Mouse (Mus musculus) adrenal gland, postnatal 14 days (tissue): ENCODE results near the gene Stat2. TPM values are rescaled to one million over a fixed set of nuclear protein-coding genes. Genes with fewer than 3 reads are reported as not detected.

Experiments
- DNase-seq: peaks from one replicate; pipeline ENCODE4 v3.0.0; 2021; ENCODE audit warnings: mixed read lengths
- long read RNA-seq, 2 experiments: library from polyadenylated mRNA; stranded (forward); transcript quantifications; one replicate each; pipeline ENCODE4 v2.0.0; 2021
- total RNA-seq: library from RNA; stranded (reverse); gene quantifications from 2 replicates; pipeline ENCODE4 v1.2.3, GENCODE M21; 2021

Stat2 gene
- total RNA-seq, result 22.0 and 25.3 TPM in 2 replicates
- long read RNA-seq, experiment 1, partial matches to known transcripts, result 2 of 6 reads
- long read RNA-seq, experiment 1, other reads (novel, unspliced or antisense), result 4 of 6 reads
- long read RNA-seq, experiment 2, partial matches to known transcripts, result 1 of 6 reads
- long read RNA-seq, experiment 2, other reads (novel, unspliced or antisense), result 5 of 6 reads

DNA sequence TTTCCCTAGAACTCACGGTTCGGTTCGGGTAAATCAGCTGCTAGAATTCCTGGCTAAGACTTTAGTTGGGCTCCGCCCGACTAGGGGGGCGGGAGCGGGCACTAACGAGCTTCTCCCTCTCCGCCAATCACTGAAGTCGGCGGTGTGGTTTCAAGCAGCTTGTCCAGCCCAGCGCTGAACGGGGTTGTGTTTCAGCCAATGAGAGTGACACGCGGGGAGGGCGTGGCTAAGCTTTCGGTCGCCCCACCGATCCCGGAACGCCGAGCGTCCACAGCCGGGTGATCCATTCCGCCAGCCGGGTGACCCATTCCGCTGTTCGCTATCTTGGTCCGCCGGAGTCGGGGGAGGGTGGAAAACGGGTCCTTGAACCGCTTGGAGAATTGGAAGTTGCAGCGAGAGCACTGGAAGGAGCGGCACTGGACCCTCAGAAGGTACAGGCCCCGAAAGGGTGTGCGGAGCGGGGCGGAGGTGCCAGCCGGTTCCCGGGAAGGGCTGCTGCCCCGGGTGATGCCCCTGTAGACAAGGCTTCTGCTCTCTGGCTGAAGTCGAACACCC lies at the start of gene Stat2:
TSS of gene Stat2 (plus strand) at position 273 of the 555 bp plus-strand sequence.
- peak; percentile 99 for DNase-seq

DNA sequence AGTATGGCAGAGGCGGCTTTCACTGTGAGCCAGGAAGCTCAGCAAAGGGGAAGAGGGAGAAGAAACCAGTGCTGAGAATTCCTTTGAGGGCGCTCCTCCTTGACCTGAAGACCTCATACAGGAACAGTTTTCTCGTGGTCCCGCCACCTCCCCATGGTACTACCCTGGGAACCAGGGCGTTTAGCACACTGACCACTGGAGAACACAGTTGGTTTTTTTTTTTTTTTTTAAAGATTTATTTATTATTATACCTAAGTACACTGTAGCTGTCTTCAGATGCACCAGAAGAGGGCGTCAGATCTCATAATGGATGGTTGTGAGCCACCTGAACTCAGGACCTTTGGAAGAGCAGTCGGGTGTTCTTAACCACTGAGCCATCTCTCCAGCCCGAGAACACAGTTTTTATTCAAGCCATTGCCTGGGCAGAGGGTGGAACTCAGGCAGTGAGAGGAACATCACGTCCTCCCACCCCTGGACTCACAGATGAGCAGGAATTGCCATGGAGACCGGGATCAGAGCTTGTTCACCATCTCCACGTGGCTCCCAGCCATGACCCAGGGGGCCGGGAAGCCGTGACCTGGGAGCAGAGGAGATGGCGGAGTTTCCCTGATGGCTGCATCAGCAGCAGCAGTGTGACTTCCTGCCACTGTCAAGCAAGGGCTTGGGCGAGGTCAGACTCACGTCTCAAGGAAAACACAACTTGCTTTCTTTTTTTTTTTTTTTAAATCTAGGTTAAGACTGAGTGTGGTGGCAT lies 48.6 kb upstream of the Stat2 start:
- peak; percentile 39 for DNase-seq

DNA sequence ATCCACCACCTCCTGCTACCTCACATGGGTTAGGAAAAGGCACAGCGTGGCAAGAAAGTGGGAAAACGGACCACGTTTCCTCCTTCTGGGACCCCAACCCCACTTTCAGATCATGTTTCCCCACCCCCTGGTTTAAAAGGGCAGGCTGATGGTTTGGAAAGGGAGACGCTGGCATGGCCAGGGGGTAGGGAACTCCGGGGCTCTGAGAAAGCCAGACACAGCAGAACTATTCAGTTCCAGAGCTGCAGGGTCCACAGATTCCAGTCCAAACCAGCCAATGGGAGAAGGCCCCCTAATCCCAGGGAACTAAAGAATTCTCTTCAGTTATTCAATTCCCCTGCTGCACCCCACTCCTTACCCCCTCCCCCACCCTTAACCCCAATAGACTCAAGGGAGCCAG lies 45.3 kb upstream of the Stat2 start:
- no peak for DNase-seq

DNA sequence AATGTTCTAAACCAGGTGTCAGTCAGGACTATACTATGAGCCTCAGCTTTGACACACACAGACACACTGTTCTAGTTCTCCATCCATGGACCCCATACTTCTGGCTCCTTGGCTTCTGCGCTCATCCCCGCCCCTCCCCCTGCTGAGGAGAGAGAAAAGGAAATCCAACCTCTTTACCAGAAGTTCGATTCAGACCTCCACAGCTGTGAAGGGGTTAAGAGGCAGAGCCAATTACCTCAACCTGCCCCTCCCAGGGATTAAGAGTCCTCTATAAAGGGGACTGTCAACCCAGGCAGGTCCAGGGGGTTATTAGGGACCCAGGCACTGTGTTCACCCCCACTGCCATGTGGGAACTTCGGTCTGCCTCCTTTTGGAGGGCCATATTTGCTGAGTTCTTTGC lies 44.8 kb upstream of the Stat2 start, which contains the start of gene Mip:
TSS of gene Mip (plus strand) at position 301 of the 400 bp plus-strand sequence.
- no peak for DNase-seq

DNA sequence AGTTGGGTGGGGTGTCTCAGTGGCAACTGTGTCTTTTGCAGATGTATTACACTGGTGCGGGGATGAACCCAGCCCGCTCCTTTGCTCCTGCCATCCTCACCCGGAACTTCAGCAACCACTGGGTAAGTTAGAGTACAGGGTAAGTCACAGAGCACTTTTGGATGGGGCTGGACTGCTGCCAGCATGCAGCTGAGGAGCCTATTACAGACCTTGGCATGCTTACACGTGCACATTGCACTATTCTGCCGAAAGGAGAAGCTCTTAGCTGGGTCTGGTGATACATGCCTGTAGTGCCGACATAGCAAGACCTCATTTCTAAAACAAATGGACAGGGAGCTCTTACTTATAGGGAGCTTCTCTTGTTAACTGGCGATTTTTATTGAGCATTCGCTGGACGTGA lies 42.8 kb upstream of the Stat2 start:
- no peak for DNase-seq

DNA sequence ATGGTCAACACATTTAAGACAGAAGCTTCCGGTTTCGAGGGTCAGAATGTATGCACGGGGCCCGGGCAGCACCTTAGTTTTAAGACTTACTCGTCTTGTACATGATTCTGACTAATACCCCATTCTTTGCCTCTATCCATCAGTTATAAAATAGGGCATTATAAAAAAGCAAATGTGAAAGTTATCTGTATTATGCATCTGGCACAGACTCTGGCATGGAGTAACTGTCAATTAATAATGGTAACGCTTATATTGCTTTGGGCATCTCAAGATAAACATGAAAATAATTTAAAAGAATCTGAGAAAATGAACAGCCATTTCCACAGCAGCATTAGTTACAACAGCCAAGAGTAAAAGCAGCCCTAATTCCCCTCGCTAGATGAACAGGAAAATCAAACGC lies 42.4 kb upstream of the Stat2 start:
- no peak for DNase-seq

DNA sequence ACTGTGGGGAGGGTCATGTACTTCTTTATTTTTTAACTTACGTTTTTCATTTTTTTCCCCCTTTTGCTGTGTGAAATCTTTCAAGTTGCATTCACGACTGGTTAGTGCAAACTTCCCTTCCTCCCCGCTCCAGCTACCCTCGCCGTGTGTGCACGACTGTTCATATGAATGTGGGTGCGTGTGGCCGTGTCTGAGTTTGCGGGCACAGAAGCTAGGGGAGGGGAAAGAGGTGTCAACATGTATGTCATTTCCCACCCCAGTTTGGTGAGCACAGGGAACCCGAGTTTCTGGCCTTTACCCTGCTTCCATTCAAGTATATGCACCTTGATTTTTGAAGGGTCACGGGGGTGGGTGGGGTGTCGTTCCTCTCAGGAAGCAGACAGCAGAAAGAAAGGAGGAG lies 39.8 kb upstream of the Stat2 start:
- no peak for DNase-seq

DNA sequence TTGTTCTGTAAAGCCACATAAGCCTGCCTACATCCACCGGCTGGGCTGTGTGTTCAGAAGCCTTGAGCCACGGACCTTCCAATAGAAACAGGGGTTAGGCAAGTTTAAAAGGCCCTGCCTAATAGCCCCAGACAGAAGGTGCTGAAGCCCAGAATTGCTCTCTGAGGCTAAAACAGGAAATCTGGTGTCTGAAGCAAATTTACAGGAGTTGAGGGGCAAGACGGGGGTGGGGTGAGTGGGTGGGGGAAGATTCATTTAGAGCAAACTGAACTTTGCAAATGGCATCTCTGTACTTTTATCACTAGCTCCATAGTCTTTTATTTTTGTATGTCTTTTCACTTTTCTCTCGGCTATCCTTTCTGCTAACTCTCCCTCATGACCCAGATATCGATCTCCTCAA lies 39.2 kb upstream of the Stat2 start:
- DNase-seq, result no peak

DNA sequence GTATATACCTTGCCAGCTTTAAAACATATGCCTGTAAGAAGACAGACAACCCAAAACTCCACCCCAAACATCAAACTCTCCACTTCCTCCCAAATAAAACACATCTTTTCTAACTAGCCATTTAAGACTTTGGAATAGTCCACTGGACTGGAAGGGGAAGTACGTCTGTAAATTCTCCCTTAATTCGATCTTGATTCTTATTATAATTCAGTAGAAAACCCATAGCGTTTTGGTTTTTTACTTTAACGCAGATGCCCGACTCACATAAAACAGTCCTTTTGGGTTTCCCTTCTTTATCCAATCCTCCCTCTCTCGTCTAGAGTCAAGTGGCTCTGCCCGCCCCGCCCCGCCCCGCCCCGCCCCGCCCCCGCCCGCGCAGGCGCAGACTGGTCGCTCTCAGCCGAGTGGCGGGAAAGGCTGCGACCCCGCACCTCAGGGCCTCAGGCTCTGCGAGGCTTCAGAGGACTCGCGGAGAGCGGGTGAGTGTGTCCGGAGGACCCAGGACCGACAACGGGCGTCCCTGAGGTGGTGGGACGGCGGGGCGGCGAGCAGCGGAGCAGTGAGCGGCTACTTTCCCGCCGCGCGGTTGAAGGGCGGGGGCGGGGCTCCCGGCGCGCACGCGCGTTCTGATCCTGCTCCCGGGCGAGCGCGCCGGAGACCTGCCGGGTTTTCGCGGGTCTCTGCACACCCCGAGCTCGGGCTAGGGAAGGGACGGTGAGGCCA lies 38.5 kb upstream of the Stat2 start, which contains the start of gene Timeless:
TSS of gene Timeless (plus strand) at position 369 of the 723 bp plus-strand sequence.
- peak; percentile 92 for DNase-seq

DNA sequence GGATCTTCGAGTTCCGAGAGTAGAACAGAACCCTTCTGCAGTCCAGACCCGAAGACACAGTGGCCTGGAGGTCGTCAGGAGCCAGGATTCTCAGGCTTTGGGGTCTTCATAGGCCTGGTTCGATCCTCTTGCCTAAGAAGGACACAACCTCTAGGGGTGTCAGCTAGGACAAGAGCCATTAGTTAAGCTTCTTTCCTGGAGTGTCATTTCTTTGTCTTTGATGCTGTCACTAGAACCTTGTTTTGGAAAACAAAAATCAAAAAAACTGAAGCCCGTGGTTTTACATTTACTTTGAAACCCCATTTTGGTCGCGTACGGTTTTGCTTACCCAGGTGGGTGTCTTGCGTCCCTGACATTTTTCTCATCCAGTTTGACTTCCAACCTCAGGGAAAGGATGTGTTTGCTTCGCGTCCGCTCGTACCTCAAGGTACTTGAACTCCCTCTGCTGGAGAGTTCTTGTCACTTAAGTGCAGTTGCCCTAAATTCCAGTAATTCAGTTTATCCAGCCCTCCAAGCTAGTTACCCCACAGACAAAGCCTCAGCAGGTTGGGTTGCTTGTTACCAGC lies 37.9 kb upstream of the Stat2 start:
- DNase-seq, result peak; percentile 64

DNA sequence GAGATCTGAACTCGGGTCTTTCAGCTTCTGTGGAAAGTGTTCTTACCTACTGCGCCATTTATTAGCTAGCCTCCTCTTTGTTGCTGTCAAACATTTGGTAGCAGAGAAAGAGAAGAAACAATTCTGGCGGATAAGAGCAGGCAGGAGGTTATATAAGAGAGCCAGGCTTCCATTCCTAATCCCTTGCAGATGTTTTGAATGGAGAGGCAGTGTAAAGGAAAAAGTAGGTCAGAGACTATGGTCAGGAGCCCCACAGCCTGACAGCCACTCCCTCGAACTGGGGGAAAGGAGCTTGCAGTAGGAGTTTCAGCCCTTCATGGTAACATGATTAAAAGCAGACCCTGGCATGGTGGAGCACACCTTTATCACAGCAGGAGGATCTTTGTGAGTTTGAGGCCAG lies 34.0 kb upstream of the Stat2 start:
- no peak for DNase-seq

DNA sequence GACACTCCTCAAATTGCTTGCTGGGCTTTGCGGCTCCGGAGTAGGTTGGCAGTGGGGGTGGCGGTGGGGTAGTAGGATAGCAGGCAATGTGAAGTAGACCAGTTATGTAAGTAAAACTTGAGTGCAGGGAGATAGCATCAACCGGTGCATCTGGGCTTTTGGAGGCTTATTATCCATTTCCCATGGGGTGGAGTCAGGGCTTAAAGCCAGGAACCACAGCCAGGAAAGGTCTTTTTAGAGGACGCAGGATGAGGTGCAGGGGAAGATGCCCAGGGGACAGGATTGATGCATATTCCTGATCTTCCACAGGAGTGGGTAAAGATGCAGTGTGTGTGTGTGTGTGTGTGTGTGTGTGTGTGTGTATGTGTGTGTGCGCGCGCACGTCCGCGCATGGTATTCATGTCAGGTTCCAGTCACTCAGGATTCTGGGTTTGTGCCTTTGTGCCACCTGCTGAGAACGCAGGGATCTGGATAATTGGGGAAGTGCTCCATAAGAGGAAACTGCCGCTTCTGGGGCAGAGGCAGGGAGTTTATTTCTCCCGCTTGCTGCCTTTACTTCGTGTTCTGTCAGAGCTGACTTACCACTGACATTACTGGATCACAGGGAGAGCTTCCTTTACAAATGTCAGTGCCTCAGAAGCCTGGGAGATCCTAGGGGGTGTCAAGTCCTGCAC lies 32.4 kb upstream of the Stat2 start:
- DNase-seq, result peak; percentile 34

DNA sequence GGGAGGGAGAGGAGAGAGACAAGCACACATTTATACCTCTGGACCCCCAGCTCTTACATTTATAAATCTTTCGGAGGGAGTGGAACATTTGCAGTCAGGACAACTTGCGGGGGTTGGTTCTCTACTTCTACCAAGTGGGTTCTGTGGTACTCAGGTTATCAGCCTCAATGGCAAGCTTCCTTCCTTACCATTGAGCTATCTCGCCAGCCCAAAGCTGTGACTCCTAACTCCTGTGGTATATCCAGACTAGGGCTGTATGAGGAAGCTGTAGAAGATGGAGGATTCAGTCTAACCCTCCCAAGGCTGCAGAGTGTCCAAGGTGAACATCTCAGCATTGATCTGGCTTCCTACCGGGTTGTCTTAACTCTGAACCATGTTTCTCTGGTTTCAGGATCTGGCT lies 31.2 kb upstream of the Stat2 start:
- DNase-seq, result no peak

DNA sequence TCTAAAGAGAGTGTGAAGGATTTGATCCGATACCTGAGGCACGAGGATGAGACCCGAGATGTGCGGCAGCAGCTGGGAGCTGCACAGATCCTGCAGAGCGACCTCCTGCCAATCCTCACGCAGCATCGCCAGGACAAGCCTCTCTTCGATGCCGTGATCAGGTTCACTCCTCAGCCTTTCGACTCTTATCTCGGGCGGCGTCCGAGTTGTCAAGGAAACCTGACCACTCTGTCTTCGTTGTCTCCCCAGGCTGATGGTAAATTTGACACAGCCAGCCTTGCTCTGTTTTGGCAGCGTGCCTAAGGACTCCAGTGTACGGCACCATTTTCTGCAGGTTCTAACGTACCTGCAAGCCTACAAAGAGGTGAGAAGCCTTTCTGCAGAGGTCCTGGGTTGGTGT lies 30.2 kb upstream of the Stat2 start:
- no peak for DNase-seq

DNA sequence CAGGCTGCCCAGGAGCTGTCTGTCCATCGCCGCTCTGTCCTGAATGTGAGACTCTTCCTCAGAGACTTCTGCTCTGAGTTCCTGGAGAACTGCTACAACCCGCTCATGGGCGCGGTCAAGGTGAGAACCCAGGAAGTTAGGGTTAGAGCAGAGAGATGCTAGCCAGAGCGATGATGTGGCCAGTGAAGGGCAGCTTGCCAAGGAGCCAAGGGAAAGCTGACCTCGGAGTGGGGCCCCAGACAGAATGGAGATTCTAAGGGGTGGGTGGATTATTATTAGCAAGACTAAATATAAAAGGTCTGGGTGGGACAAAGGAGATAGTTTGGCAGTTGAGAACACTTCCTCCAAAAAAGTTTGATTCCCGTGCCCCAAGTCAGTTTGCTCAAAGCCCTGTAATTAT lies 27.1 kb upstream of the Stat2 start:
- no peak for DNase-seq

DNA sequence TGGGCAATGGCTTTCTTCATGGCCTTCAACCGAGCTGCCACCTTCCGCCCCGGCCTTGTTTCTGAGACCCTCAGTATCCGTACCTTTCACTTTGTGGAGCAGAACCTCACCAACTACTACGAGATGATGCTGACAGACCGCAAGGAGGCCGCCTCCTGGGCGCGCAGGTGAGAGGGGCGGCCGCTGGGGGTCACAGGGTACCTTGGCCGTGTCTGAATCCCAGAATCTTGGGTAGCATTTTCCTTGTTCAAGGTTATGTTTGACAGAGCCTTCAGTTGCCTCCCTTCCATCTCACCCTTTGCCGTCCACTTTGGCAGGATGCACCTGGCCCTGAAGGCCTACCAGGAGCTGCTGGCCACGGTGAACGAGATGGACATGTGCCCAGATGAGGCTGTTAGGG lies 26.2 kb upstream of the Stat2 start:
- DNase-seq, result no peak

DNA sequence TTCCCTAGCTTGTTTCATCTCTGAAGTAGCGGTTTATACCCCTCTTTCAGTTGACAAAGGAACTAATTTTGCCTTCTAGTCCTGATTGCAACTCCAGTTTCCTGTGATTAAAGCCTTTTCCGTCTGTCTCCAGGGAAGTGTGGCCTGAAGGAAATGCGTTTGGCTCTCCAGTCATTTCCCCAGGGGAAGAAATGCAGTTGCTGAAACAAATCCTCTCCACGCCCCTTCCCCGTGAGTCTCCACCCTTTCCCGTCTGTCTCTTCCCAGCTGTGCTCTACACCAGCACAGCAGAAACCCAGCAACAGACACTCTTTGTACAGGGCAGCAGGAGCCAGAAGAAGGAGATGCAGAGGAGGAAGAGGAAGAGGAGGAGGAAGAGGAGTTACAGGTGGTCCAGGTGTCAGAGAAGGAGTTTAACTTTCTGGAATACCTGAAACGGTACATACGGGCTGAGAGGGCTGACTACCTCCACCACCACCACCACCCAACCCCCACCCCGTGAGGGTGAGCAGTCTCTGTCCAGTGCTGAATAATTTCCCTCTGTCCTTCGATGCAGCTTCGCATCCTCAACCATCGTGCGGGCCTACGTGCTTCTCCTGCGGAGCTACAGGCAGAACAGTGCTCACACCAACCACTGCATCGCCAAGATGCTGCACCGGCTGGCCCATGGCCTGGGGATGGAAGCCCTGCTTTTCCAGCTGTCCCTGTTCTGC lies 23.2 kb upstream of the Stat2 start:
- peak; percentile 60 for DNase-seq

DNA sequence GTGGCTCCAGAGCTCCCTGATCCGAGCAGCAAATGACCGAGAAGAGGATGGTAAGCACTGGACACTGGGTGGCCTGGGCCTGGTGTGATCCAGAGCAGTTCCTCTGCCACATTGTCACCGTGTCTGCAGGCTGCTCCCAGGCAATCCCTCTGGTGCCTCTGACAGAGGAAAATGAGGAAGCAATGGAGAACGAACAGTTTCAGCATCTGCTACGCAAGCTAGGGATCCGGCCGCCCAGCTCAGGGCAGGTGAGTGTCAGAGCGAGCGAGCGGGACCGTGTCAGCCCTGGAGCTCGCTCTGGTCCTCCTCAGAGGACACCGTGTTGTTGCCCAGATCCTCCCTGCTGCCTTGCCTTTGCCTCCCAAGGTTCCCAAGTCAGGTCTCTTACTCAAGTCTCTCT lies 19.8 kb upstream of the Stat2 start:
- no peak for DNase-seq

DNA sequence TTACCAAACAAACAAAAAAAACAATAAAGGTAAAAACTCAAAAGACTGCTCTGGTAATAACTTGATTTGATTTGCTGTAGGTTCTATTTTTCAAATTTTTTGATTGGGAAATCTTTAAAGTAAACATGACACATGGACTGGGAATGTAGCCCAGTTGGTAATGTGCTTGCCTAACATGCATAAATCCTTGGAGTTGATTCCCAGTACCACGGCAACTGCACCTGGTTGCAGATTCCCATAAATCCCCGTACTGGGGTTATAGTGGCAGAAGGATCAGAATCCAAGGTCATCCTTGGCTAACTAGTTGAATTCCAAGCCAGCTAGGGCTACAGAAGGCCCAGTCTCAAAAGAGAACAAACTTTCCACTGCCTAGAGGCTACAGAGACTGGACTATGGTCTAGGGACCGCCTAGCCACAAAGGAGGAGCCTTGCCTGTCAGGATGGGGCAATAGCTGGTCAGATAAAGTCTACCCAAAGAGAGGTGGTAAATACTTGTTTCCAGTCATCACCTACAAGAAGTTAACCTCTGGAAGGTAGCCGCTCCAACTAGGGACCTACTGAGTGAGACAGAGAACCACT lies 16.6 kb upstream of the Stat2 start, which contains the start of gene Apon:
TSS of gene Apon (plus strand) at position 420 of the 579 bp plus-strand sequence.
- peak; percentile 46 for DNase-seq

DNA sequence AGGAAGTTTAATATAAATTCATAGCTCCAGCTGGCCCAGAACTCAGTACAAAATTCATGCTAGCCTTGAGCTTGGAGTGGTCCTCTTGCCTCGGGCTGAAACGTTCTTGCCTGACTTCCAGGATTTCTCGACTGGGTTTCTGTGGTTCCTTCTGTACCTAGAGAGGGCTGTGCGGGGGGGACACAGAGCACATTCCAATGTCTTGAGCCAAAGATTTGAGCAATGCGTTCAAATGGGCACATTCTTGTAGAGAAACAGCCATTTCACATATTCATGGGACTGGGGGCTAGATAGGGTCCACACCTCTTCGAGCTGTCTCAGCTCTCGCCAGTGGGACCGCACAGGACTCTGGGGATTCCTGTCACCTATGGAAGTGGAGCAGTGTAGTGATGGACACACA lies 14.4 kb upstream of the Stat2 start:
- no peak for DNase-seq

DNA sequence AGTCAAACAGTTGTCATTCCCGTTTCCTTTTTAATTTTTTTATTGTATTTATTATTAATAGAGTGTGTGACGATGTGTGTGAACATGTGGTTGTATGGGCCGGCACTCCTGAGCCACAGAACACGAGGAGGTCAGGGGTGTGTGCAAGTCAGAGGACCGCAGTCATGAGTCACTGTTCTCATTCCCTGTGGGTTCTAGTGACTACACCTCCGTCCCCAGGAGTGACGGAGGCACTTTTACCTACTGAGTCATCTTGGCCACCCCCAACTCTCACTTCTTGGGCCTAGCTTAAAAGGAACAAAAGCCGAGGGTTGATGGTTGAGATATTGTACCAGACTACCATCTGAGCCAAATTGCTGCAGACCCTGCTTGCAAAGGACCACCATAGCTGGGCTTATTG lies 14.0 kb upstream of the Stat2 start:
- no peak for DNase-seq
